Mouse (Mus musculus) ZHBTc4 (cell line): Measurements from ENCODE around the gene Gtf3c6.

Experiments used
- DNase-seq: peaks from one replicate; pipeline ENCODE4 v3.0.0-alpha.2; 2011; ENCODE audit warnings: low read depth, low spot score

Gtf3c6 gene

GRCm38 (mm10) chr10:40257414-40258255, at the start of gene Gtf3c6:
Gtf3c6 (minus strand) TSS chr10:40258108.
- DNase-seq: peak; percentile 96

- peak; percentile 47 for DNase-seq
Observed at GRCm38 (mm10) chr10:40305989-40306388, 48.1 kb upstream of the Gtf3c6 start.

- peak; percentile 99 for DNase-seq
Observed at GRCm38 (mm10) chr10:40302140-40302985, 44.5 kb upstream of the Gtf3c6 start, which contains the start of gene Amd1. Amd1 (minus strand) TSS chr10:40302186.

- DNase-seq: peak; percentile 67
Observed at GRCm38 (mm10) chr10:40301181-40302075, 43.5 kb upstream of the Gtf3c6 start.

DNA sequence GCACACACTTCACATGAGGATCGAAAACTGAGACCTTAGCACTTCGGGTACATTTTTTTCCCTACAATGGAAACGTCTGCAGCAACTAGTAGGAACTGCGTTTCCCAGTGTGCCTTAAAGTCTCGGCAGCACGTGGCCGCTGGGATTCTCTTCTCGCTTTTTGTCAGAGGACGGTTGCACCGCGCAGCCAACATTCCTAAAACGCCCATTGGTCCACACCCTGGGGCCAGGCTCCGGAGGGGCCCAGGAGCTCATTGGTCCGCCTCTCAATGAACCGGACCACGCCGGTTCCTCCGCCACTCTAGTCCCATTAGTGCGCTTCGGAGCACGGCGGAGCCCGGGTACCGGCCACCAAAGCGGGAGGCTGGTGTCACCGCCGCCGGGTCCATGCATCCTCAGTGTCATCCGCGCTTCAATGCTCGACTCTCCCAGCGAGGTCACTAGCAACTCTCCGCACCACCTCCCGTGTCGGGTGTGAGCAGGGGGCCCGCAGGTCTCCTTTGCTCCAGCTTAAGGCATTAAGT, 42.8 kb upstream of the Gtf3c6 start:
- peak; percentile 97 for DNase-seq

DNA sequence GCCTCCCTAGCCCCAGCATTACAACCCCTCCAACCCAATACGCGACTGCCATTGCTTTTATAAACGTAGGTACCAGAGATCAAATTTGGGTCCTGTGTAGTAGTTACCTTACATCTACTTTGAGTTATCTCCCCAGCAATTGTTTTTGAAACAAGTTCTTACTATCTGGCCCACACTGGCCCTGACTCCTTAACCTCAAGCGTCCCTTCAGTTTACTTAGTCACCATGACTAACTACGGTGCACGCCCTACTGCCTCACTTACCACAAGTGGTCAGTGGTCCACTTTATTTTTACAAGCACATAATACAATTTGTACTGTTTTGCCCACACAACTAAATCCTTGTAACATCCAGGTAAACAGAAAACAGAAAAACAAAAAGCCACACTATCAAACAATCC, 34.7 kb upstream of the Gtf3c6 start:
- no peak for DNase-seq

DNA sequence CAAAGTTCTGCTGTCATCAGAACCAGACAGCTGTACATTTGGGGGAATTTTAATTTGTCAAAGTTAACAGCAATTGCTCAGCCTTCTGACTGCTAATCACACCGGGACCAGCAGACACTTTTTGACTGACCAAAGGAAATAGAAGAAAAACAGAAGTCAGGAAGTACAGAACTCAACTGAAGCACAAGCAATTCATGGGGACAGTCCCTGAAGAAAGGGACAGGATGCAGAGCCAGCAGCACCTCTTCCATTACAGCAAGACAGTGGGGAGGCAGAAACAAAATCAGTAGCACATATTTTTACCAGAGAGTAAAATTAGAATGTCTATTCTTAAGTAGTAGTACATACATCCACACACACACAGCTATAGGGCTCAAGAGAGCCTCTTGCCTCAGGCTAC, 28.9 kb upstream of the Gtf3c6 start:
- no peak for DNase-seq

DNA sequence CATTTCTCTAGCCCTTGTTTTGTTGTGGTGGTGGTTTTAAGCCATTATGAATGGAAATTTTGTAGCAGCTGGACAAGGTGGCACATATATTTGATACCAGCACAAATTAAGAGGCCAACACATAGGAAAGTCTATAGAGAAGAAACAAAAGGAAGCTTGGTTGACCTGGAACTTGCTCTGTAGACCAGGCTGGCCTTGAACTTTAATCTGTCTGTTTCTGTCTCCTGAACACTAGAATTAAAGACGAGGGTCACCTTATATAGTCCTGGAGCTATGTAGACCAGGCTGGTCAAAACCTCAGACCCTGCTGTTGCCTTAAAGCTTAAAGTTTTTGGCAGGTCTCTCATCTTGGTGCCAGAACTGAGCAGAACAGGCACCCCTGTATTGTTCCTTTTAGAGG, 27.7 kb upstream of the Gtf3c6 start:
- no peak for DNase-seq

- no peak for DNase-seq
Observed at GRCm38 (mm10) chr10:40284997-40285396, 27.1 kb upstream of the Gtf3c6 start.

- no peak for DNase-seq
Observed at GRCm38 (mm10) chr10:40284179-40284831, 26.4 kb upstream of the Gtf3c6 start.

DNA sequence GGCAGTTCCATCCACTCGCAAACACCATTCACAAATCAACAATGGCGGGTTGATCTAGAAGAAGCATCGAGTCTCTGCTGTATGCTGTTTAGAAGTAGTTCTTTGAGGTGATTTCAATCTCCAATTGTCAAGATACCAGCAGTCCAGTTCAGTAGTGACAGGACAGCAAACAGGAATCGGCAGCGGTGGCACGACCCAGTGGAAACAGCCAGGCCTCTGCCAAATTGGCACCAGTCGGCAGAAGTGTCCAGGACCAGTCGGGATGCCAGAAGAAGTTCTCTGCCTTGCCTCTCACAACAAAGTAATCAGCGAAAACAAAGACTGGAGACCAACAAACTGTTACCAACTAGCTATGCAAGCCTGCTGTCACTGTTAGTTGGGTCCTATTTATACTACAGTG, 25.7 kb upstream of the Gtf3c6 start:
- no peak for DNase-seq

GRCm38 (mm10) chr10:40281565-40281964, 23.7 kb upstream of the Gtf3c6 start:
- no peak for DNase-seq

- no peak for DNase-seq
Observed at GRCm38 (mm10) chr10:40278317-40278716, 20.4 kb upstream of the Gtf3c6 start.

GRCm38 (mm10) chr10:40275991-40276390, 18.1 kb upstream of the Gtf3c6 start:
- DNase-seq: no peak

DNA sequence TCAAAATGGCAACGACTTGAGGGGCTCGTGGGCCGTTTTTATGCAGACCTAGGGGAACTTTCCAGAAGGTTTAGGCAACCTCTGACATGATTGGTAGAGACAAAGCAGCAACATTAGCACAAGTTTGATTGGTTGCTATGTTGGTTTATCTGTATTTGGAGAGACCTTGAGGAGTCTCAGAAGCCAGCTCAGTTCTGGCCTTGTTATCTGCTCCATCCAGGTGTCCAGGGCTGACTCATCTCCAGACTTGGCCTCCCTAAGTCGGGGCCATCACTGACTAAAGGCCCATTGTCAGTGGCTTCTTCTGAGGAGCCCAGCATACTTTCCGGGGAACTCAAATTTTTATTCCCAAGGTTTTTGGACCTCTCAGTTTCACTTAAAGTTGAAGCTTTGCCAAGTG, 16.0 kb upstream of the Gtf3c6 start:
- no peak for DNase-seq

GRCm38 (mm10) chr10:40271216-40271615, 13.3 kb upstream of the Gtf3c6 start:
- DNase-seq: no peak

- peak; percentile 42 for DNase-seq
Observed at GRCm38 (mm10) chr10:40264920-40265319, 7.0 kb upstream of the Gtf3c6 start.

DNA sequence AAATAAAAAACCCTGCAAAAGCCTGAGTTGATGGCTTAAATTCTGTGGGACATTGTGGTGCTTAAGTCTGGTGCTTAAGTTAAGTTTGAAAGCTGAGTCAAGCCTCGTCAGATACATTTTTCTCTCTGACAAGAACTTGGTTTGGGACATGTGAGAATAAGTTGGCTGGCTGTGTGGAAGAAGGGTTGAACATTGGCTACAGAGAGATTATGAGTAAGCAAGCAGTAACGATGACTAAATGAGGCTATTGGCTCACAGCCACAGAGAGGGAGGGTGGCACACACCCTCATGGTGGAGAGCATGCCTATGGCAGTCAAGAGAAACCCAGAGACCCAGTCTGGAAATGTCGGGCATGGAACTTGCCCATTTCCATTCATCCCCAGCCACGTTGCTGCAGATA, 5.8 kb upstream of the Gtf3c6 start:
- DNase-seq: no peak

- DNase-seq: no peak
Observed at GRCm38 (mm10) chr10:40262200-40262599, 4.3 kb upstream of the Gtf3c6 start.

DNA sequence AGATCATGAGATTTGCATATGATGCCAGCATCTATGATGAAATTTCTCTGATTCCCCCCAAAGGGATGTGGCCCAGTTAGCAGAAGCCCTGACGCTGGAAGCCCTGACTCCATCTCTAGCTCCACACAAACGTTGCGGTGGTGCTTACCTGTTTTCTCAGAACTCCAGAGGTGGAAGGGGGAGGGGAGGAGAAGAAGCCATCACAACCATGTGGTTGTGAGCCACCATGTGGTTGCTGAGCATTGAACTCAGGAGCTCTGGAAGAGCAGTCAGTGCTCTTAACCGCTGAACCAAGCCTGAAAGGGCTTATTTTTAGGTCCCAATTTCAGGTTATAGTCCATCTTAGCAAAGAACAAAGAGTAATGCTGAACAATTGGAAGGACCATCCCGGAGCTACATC, 2.4 kb upstream of the Gtf3c6 start:
- DNase-seq: no peak

DNA sequence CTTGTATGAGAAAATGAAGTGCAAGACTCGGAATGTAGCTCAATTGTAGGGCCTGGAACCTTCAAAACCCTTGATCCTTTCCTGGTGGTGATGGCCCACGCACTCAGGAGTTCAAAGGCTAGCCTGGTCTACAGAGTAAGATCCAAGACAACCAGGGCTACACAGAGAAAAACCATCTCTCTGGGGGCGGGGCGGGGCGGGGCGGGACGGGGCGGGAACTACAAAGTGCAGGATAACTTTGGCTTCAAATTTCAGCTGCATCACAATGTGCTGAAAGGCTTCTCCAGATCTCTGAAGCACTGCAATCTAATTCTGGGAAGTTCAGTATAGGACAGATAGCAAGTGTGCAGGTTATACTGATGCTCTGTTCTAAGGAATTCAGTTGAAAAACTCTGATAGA, 1.6 kb upstream of the Gtf3c6 start:
- peak; percentile 49 for DNase-seq
